Mouse (Mus musculus) heart, postnatal 0 days (tissue): Measurements from ENCODE around the gene Mysm1. TPM values are rescaled to one million over a fixed set of nuclear protein-coding genes. Genes with fewer than 3 reads are reported as not detected.

Experiments used
- ATAC-seq: fragments of 200-750 bp; cut with Nextera tagmentation; 2 replicates; pipeline ENCODE4 v1.8.0; 2017; ENCODE audit warnings: low read depth, moderate number of reproducible peaks, moderate library complexity; ENCODE audit not compliant: insufficient read depth
- DNase-seq: peaks from one replicate; pipeline ENCODE4 v3.0.0-alpha.2; 2016; ENCODE audit warnings: low spot score
- H3K27ac ChIP-seq: fragments of 300-500 bp; sonication (generic); 2 replicates; pipeline ENCODE4 v1.5.1; 2014; ENCODE audit warnings: low read depth, mild to moderate bottlenecking
- H3K27me3 ChIP-seq: fragments of 300-500 bp; sonication (generic); 2 replicates; pipeline ENCODE4 v1.6.1; 2014; ENCODE audit warnings: low read length, mixed read lengths; ENCODE audit not compliant: control insufficient read depth, insufficient read depth
- H3K36me3 ChIP-seq: fragments of 300-500 bp; sonication (generic); replicated peaks from 2 replicates; pipeline ENCODE4 v1.6.1; 2014; ENCODE audit warnings: low read length, mixed read lengths; ENCODE audit not compliant: control insufficient read depth, insufficient read depth
- H3K4me1 ChIP-seq: fragments of 300-500 bp; sonication (generic); 2 replicates; pipeline ENCODE4 v1.6.1; 2014; ENCODE audit warnings: antibody characterized with exemption; ENCODE audit not compliant: control insufficient read depth, insufficient read depth
- H3K4me2 ChIP-seq: fragments of 300-500 bp; sonication (generic); 2 replicates; pipeline ENCODE4 v1.6.1; 2014; ENCODE audit warnings: low read depth, mild to moderate bottlenecking, low read length, moderate library complexity
- H3K4me3 ChIP-seq: fragments of 300-500 bp; sonication (generic); 2 replicates; pipeline ENCODE4 v1.5.1; 2014; ENCODE audit warnings: low read depth, low read length
- H3K9ac ChIP-seq: fragments of 300-500 bp; sonication (generic); replicated peaks from 2 replicates; pipeline ENCODE4 v1.6.1; 2014; ENCODE audit warnings: low read depth, low read length, mixed read lengths
- H3K9me3 ChIP-seq: fragments of 300-500 bp; sonication (generic); replicated peaks from 2 replicates; pipeline ENCODE4 v1.6.1; 2016; ENCODE audit warnings: low read length; ENCODE audit not compliant: control insufficient read depth
- CTCF ChIP-seq: IDR thresholded peaks from 2 replicates; pipeline ENCODE4 v1.5.1; 2016; ENCODE audit warnings: antibody characterized with exemption, control low read depth, low read depth
- EP300 ChIP-seq: IDR thresholded peaks from 2 replicates; pipeline ENCODE4 v1.6.1; 2016; ENCODE audit warnings: antibody characterized with exemption, low read depth
- WGBS: fragments of 180-500 bp; shearing (Covaris S2); extraction: QIAGEN DNeasy Blood & Tissue Kit; methylation state at CpG from one replicate; pipeline ENCODE4 v1.1.7; 2014; 5-methylcytosine and 5-hydroxymethylcytosine counted together
- polyA plus RNA-seq: library from polyadenylated mRNA; unstranded; fragments of >200 nt; fragmentation: Nextera tagmentation; extraction: Ambion mirVana; gene quantifications from 2 replicates; pipeline ENCODE4 v1.2.1, GENCODE M21; 2015
- total RNA-seq: library from RNA; depleted of rRNA; stranded (reverse); fragments of >200 nt; gene quantifications from 2 replicates; pipeline ENCODE4 v1.2.3, GENCODE M21; 2014; ENCODE audit warnings: low replicate concordance; rRNA removed

The Mysm1 gene
- total and polyA plus RNA-seq, 2 experiments from 2014 or later, result 11.1 to 13.7 TPM

- H3K4me1 ChIP-seq, result no peaks in the 10 kb centered on the region
- no peak within 1 kb of the TSS for H3K27ac ChIP-seq
- DNase-seq (no peak), ATAC-seq (no peak)
- H3K4me3 ChIP-seq, result no peak within 1 kb of the TSS
- no peak within 1 kb of the TSS for H3K4me2 ChIP-seq
- H3K27me3 ChIP-seq, result no peaks in the 10 kb centered on the region
- H3K9ac ChIP-seq, result no peak within 1 kb of the TSS
- no peaks in the 10 kb centered on the region for H3K9me3 ChIP-seq
- no peaks in the 10 kb centered on the region for H3K36me3 ChIP-seq
- TF ChIP-seq EP300, result no peak
- no peak for TF ChIP-seq CTCF
Observed at GRCm38 (mm10) chr4:94928743-94929142, 50.2 kb downstream of the Mysm1 start, which contains the start of gene Eqtn. TSS of gene Eqtn (minus strand) at chr4:94928843.

- no peak overlapping the region for H3K4me2 ChIP-seq
Observed at GRCm38 (mm10) chr4:94901780-94902179, 77.1 kb downstream of the Mysm1 start.

DNA sequence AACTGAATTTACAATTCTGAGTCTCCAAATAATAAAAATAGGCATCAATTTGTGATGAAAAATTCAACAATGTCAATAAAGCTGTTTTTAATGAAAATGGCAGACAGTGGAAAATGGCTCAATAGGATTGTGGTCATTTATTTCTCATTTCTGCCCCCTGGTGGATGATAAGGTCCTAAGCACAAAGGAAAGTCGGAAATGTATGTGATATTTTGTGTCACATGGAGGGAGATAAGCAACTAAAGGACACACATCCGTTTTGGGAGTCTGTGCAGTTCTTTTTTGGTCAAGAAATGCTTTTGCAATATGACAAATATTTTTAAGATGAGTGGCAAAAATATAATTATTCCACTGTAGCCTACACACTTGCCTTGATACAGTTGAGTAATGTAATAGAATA, 78.2 kb downstream of the Mysm1 start:
- H3K36me3 ChIP-seq, result no peaks in the 10 kb centered on the region
- no peak for ATAC-seq
- no peak overlapping the region for H3K27ac ChIP-seq
- TF ChIP-seq EP300 (no peak), CTCF (peak; percentile 65)
- H3K4me3 ChIP-seq, result no peak overlapping the region
- no peak overlapping the region for H3K4me2 ChIP-seq
- H3K27me3 ChIP-seq, result no peaks in the 10 kb centered on the region
- no peaks in the 10 kb centered on the region for H3K9me3 ChIP-seq
- H3K9ac ChIP-seq, result no peak overlapping the region
- peak; percentile 38 for DNase-seq
- WGBS, result 6% methylated on average over 2 of the region's 2 CpGs
- no peaks in the 10 kb centered on the region for H3K4me1 ChIP-seq

More at GRCm38 (mm10) chr4:94901780-94902179, 77.1 kb downstream of the Mysm1 start:
- Histone ChIP-seq H3K27me3 (no peaks in the 10 kb centered on the region), H3K36me3 (no peaks in the 10 kb centered on the region), H3K9me3 (no peaks in the 10 kb centered on the region), H3K27ac (no peak overlapping the region), H3K9ac (no peak overlapping the region), H3K4me3 (no peak overlapping the region), H3K4me1 (no peaks in the 10 kb centered on the region)
- TF ChIP-seq CTCF, result no peak
- no peak for TF ChIP-seq EP300
- ATAC-seq (no peak), DNase-seq (no peak)
- WGBS, result 33% methylated on average over 3 of the region's 3 CpGs

Other genes with a start within 250 kb of the Mysm1 start
- 36.4 and 40.0 TPM in 2 replicates for gene Tek, start 239.8 kb downstream of the Mysm1 start, total RNA-seq
- gene Tek, start 239.8 kb downstream of the Mysm1 start, polyA plus RNA-seq, result 27.1 and 27.7 TPM in 2 replicates
- gene Eqtn, start 50.3 kb downstream of the Mysm1 start, total RNA-seq, result not detected in 2 replicates
- 0.16 TPM in 1 of 2 replicates, not detected in the other for gene Eqtn, start 50.3 kb downstream of the Mysm1 start, polyA plus RNA-seq
- 82.6 and 111 TPM in 2 replicates for gene Jun, start 73.1 kb upstream of the Mysm1 start, total RNA-seq
- 49.5 and 74.1 TPM in 2 replicates for gene Jun, start 73.1 kb upstream of the Mysm1 start, polyA plus RNA-seq